Mouse (Mus musculus): ENCODE results near the gene Carmil1. TPM values are rescaled to one million over a fixed set of nuclear protein-coding genes. Genes with fewer than 3 reads are reported as not detected.

Carmil1 gene
- polyA plus RNA-seq (2012; rRNA removed), result 18.7 and 21.4 TPM in 2 replicates
- 33.9 and 42.8 TPM in 2 replicates for polyA plus RNA-seq (2014; fragmentation: Nextera tagmentation; extraction: Ambion mirVana)

GRCm38 (mm10) chr13:24280439-24281431, at the start of gene Carmil1:
TSS of gene Carmil1 (minus strand) at chr13:24280795.
- 0 out of 2 replicates have a peak, but pooled peaks have one; percentile 83 for TF ChIP-seq POLR2A (IDR thresholded peaks at IDR 0.05; ENCODE audit: borderline replicate concordance, extremely low read depth, insufficient read depth, insufficient read length)
- Histone ChIP-seq H3K36me3 (ENCODE audit: control insufficient read depth, insufficient read depth, low read length) (peaks cover 2% of the 10 kb centered on the region; the same call in 1 of the 2 replicates), H3K4me1 (ENCODE audit: control insufficient read depth, insufficient read depth, low read length) (peaks cover 16% of the 10 kb centered on the region), H3K4me2 (replicated peaks; ENCODE audit: low read depth, low read length, severe bottlenecking) (peak within 1 kb of the TSS; percentile 87), H3K9me3 (ENCODE audit: control insufficient read depth, low read length) (no peaks in the 10 kb centered on the region), H3K27ac (replicated peaks; ENCODE audit: low read depth, low read length) (peak within 1 kb of the TSS; percentile 91), H3K4me3 (replicated peaks; ENCODE audit: low read length) (peak within 1 kb of the TSS; percentile 76), H3K9ac (ENCODE audit: low read depth, low read length, severe bottlenecking) (peak within 1 kb of the TSS; percentile 79), H3K27me3 (ENCODE audit: control insufficient read depth, insufficient read depth, low read length) (no peaks in the 10 kb centered on the region)
- ATAC-seq (ENCODE audit: low FRiP score, low read depth) (peak; percentile 94), DNase-seq (ENCODE audit: low spot score) (peak; percentile 85)
- under 1% methylated on average over 80 of the region's 96 CpGs for WGBS

- H3K9me3 ChIP-seq (ENCODE audit: control insufficient read depth, low read length), result no peaks in the 10 kb centered on the region
- no peaks in the 10 kb centered on the region for H3K27me3 ChIP-seq (ENCODE audit: control insufficient read depth, insufficient read depth, low read length)
- H3K4me1 ChIP-seq (ENCODE audit: control insufficient read depth, insufficient read depth, low read length), result peaks cover 3% of the 10 kb centered on the region; the same call in 1 of the 2 replicates
- 80% methylated on average over 4 of the region's 4 CpGs for WGBS
- no peak overlapping the region for H3K9ac ChIP-seq (ENCODE audit: low read depth, low read length, severe bottlenecking)
- H3K27ac ChIP-seq (replicated peaks; ENCODE audit: low read depth, low read length), result no peak overlapping the region
- H3K4me3 ChIP-seq (replicated peaks; ENCODE audit: low read length), result no peak overlapping the region
- DNase-seq (ENCODE audit: low spot score) (no peak), ATAC-seq (ENCODE audit: low FRiP score, low read depth) (no peak)
- no peak overlapping the region for H3K4me2 ChIP-seq (replicated peaks; ENCODE audit: low read depth, low read length, severe bottlenecking)
- no peak for TF ChIP-seq POLR2A (IDR thresholded peaks at IDR 0.05; ENCODE audit: borderline replicate concordance, extremely low read depth, insufficient read depth, insufficient read length)
- H3K36me3 ChIP-seq (ENCODE audit: control insufficient read depth, insufficient read depth, low read length), result no peaks in the 10 kb centered on the region
Measured at GRCm38 (mm10) chr13:24330128-24330527, 49.5 kb upstream of the Carmil1 start.

- TF ChIP-seq POLR2A (IDR thresholded peaks at IDR 0.05; ENCODE audit: borderline replicate concordance, extremely low read depth, insufficient read depth, insufficient read length), result no peak
- H3K27ac ChIP-seq (replicated peaks; ENCODE audit: low read depth, low read length), result no peak overlapping the region
- no peaks in the 10 kb centered on the region for H3K9me3 ChIP-seq (ENCODE audit: control insufficient read depth, low read length)
- no peaks in the 10 kb centered on the region for H3K36me3 ChIP-seq (ENCODE audit: control insufficient read depth, insufficient read depth, low read length)
- H3K4me3 ChIP-seq (replicated peaks; ENCODE audit: low read length), result no peak overlapping the region
- no peak overlapping the region for H3K4me2 ChIP-seq (replicated peaks; ENCODE audit: low read depth, low read length, severe bottlenecking)
- DNase-seq (ENCODE audit: low spot score) (no peak), ATAC-seq (ENCODE audit: low FRiP score, low read depth) (no peak)
- WGBS, result 73% methylated on average over 9 of the region's 9 CpGs
- H3K27me3 ChIP-seq (ENCODE audit: control insufficient read depth, insufficient read depth, low read length), result no peaks in the 10 kb centered on the region
- peaks cover 3% of the 10 kb centered on the region; the same call in 1 of the 2 replicates for H3K4me1 ChIP-seq (ENCODE audit: control insufficient read depth, insufficient read depth, low read length)
- no peak overlapping the region for H3K9ac ChIP-seq (ENCODE audit: low read depth, low read length, severe bottlenecking)
Measured at GRCm38 (mm10) chr13:24328036-24328817, 47.6 kb upstream of the Carmil1 start.

- no peak for ATAC-seq (ENCODE audit: low FRiP score, low read depth)
- Histone ChIP-seq H3K27me3 (ENCODE audit: control insufficient read depth, insufficient read depth, low read length) (no peaks in the 10 kb centered on the region), H3K36me3 (ENCODE audit: control insufficient read depth, insufficient read depth, low read length) (no peaks in the 10 kb centered on the region), H3K4me1 (ENCODE audit: control insufficient read depth, insufficient read depth, low read length) (0 out of 2 replicates have a peak, but pooled peaks cover 2% of the 10 kb centered on the region), H3K9me3 (ENCODE audit: control insufficient read depth, low read length) (no peaks in the 10 kb centered on the region), H3K4me2 (replicated peaks; ENCODE audit: low read depth, low read length, severe bottlenecking) (no peak within 1 kb of the TSS), H3K9ac (ENCODE audit: low read depth, low read length, severe bottlenecking) (no peak within 1 kb of the TSS), H3K4me3 (replicated peaks; ENCODE audit: low read length) (no peak within 1 kb of the TSS), H3K27ac (replicated peaks; ENCODE audit: low read depth, low read length) (no peak within 1 kb of the TSS)
- no peak for TF ChIP-seq POLR2A (IDR thresholded peaks at IDR 0.05; ENCODE audit: borderline replicate concordance, extremely low read depth, insufficient read depth, insufficient read length)
- 78% methylated on average over 5 of the region's 5 CpGs for WGBS
- no peak for DNase-seq (ENCODE audit: low spot score)
Measured at GRCm38 (mm10) chr13:24327201-24327600, 46.6 kb upstream of the Carmil1 start, which contains the start of gene Cmah. TSS of gene Cmah (plus strand) at chr13:24327404.

GRCm38 (mm10) chr13:24321313-24321712, 40.7 kb upstream of the Carmil1 start:
- no peaks in the 10 kb centered on the region for H3K4me1 ChIP-seq (ENCODE audit: control insufficient read depth, insufficient read depth, low read length)
- H3K4me3 ChIP-seq (replicated peaks; ENCODE audit: low read length), result no peak overlapping the region
- no peak overlapping the region for H3K9ac ChIP-seq (ENCODE audit: low read depth, low read length, severe bottlenecking)
- WGBS, result 76% methylated on average over 6 of the region's 6 CpGs
- H3K9me3 ChIP-seq (ENCODE audit: control insufficient read depth, low read length), result no peaks in the 10 kb centered on the region
- no peak overlapping the region for H3K27ac ChIP-seq (replicated peaks; ENCODE audit: low read depth, low read length)
- no peaks in the 10 kb centered on the region for H3K27me3 ChIP-seq (ENCODE audit: control insufficient read depth, insufficient read depth, low read length)
- DNase-seq (ENCODE audit: low spot score), result no peak
- TF ChIP-seq POLR2A (IDR thresholded peaks at IDR 0.05; ENCODE audit: borderline replicate concordance, extremely low read depth, insufficient read depth, insufficient read length), result no peak
- no peak for ATAC-seq (ENCODE audit: low FRiP score, low read depth)
- no peaks in the 10 kb centered on the region for H3K36me3 ChIP-seq (ENCODE audit: control insufficient read depth, insufficient read depth, low read length)
- no peak overlapping the region for H3K4me2 ChIP-seq (replicated peaks; ENCODE audit: low read depth, low read length, severe bottlenecking)
